Mouse (Mus musculus): ENCODE results near the gene 2010111I01Rik. TPM values are rescaled to one million over a fixed set of nuclear protein-coding genes. Genes with fewer than 3 reads are reported as not detected.
"Not testable (repeated sequence)": the region's sequence is repeated elsewhere in the genome, so short reads cannot be mapped to it uniquely, and the experiment has no call there.

Gene 2010111I01Rik
- total RNA-seq, 1 experiment from 2014 or later, result 66.2 TPM

GRCm38 (mm10) chr13:63347639-63348038, 382.9 kb downstream of the 2010111I01Rik start:
- no peak for ATAC-seq (replicated peaks; ENCODE audit: low read depth, poor library complexity, severe bottlenecking)

DNA sequence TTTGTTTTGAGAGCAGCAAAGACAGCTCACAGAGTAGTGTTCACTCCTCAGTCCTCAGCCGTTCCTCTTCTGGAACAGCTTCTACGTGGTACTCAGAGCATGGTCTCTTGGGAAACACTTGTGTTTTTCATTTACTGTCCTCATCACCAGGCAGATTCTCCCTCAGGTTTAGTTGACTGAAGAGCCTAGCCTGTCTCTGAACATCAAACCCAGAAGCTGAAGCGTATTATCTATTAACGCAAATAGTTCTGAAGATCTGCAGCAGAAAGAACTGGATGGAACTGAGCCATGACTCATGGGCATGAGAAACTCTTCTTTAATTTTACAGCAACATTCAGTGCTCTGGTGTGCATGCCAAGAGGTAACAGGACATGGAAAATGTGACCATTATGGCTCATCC, 385.4 kb downstream of the 2010111I01Rik start:
- ATAC-seq (replicated peaks; ENCODE audit: low read depth, poor library complexity, severe bottlenecking), result no peak

- not testable (repeated sequence) for ATAC-seq (replicated peaks; ENCODE audit: low read depth, poor library complexity, severe bottlenecking)
Measured at GRCm38 (mm10) chr13:63353312-63353711, 388.6 kb downstream of the 2010111I01Rik start.

GRCm38 (mm10) chr13:63356101-63356500, 391.4 kb downstream of the 2010111I01Rik start:
- no peak for ATAC-seq (replicated peaks; ENCODE audit: low read depth, poor library complexity, severe bottlenecking)

DNA sequence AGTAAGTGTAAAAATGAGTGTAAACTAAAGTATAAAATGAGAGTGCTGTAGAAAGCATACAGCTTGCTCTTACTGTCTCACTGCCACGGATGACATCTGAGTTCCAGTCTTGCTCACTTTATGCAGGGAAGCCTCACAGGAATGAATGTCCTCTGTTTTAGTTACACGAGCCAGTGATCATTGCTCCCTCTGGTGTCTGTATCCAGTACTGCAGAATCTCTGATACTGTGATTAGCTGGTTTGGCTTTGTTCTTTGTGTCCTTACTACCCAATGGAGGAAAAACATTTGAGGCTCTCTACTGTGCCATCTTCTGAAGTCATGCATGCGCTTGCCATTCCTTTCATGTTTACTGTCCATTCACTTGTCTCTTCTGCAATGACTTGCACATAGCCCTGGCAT, 391.9 kb downstream of the 2010111I01Rik start:
- peak; percentile 91 for ATAC-seq (replicated peaks; ENCODE audit: low read depth, poor library complexity, severe bottlenecking)

- ATAC-seq (replicated peaks; ENCODE audit: low read depth, poor library complexity, severe bottlenecking), result no peak
Measured at GRCm38 (mm10) chr13:63359393-63359792, 394.7 kb downstream of the 2010111I01Rik start.

DNA sequence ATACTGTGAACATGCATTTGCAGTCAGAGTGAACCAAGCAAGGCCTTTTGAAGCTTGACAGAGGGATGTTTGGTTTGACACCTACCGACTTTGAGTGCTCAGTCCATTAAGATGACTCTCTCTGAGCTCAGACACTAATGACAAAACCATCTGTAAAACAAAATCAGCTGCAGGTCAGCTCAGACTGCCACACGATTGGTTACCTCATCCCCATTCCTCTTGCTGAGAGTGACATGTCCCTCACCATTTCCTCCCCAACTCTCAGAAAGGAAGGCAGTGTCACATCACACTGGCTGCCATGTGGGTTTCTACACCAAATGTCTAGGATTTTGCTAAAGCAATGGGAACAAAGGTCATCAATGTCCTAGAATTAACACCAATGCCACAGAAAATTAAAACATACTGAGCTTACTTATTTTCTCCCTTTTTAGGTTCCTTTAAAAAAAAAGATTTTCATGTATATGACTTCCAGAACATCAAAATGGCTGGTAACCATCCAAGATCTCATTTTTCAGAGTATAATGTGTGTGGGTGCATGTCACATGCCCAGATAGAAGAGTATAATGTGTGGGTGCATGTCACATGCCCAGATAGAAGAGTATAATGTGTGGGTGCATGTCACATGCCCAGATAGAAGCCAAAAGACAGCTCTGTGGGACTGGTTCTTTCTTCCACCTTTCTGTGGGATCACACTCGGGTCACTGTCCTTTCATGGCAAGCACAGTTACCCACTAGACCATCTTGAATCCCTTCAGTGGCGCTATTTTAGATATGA, 395.6 kb downstream of the 2010111I01Rik start:
- ATAC-seq (replicated peaks; ENCODE audit: low read depth, poor library complexity, severe bottlenecking), result no peak

DNA sequence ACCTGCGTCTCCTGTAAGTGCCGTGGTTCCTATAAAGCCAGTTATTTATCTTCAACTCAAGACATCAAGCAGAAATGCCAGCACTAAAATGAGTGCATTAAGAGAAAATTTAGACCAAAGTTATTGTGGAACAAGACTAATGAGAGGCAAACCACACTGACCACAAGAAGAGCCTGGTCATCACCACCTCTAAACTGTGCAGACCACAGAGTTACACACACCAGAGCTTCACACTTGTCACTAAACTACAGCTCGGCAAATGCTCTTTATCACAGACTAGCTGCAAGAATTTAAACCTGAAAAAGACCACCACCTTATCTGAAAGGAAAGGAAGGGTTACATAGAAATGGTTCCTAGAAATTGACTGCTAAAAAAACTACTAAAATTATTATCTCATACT, 397.1 kb downstream of the 2010111I01Rik start:
- ATAC-seq (replicated peaks; ENCODE audit: low read depth, poor library complexity, severe bottlenecking), result peak; percentile 84

- ATAC-seq (replicated peaks; ENCODE audit: low read depth, poor library complexity, severe bottlenecking), result no peak
Measured at GRCm38 (mm10) chr13:63373460-63374166, 408.9 kb downstream of the 2010111I01Rik start.

Other genes starting within 250 kb of the 2010111I01Rik start
- 44.7 and 62.6 TPM in 2 replicates for gene Platr25, start 204.2 kb upstream of the 2010111I01Rik start, total RNA-seq (2017)
- gene Gm5141, start 179.1 kb upstream of the 2010111I01Rik start, total RNA-seq (2017), result 5.9 and 8.5 TPM in 2 replicates
- not detected in 2 replicates for gene Fbp2, start 106.5 kb upstream of the 2010111I01Rik start, total RNA-seq (2017)
- gene Fbp1, start 76.6 kb upstream of the 2010111I01Rik start, total RNA-seq (2017), result 5.6 and 6.7 TPM in 2 replicates

Data from common myeloid progenitor, adult 5-6 weeks (primary cell).